Mouse (Mus musculus): ENCODE results near the gene Tmed8.
"Not testable (repeated sequence)": the region's sequence is repeated elsewhere in the genome, so short reads cannot be mapped to it uniquely, and the experiment has no call there.

DNA sequence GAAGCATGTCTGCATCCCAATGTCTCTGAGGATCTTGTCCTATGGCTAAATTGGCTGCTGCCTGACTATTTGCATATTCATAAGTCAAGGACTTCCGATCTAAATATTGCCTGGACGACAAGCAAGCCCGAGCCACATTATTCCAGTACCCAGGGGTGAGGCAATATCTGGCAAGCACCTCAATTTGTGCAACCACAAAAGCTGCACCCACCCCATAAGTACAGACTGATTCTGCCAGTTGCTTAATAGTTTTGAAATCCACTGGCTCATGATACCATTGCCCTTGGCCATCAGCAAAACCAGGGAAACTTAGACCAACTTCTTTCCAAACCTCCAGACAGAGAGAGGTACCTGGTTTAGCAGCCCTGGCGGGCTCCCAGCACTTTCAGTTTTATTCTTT, 45.8 kb downstream of the Tmed8 start:
- TF ChIP-seq POLR2A (IDR thresholded peaks at IDR 0.05; ENCODE audit: low read depth, low read length); CTCF (conservative IDR thresholded peaks at IDR 0.05; ENCODE audit: insufficient read depth, insufficient read length, low read depth, low read length): not testable (repeated sequence)
